Mouse (Mus musculus): ENCODE results near the gene Cib2.

GRCm38 (mm10) chr9:54555044-54555443 is 5.0 kb downstream of the Cib2 start:
- TF ChIP-seq TBP (IDR thresholded peaks at IDR 0.05; ENCODE audit: low read depth, low read length) (no peak), RCOR1 (IDR thresholded peaks at IDR 0.05; ENCODE audit: low read depth, low read length) (no peak), GABPA (IDR thresholded peaks at IDR 0.05; ENCODE audit: low read depth, low read length) (no peak), MAZ (IDR thresholded peaks at IDR 0.05; ENCODE audit: low read depth, low read length) (no peak), CTCF (IDR thresholded peaks at IDR 0.05 in 2 of 3, conservative IDR thresholded peaks at IDR 0.05 in 1 of 3; ENCODE audit: control insufficient read depth in 1 of 3, insufficient read depth in 1 of 3, low read depth in 2 of 3, low read length in 3 of 3, poor library complexity in 1 of 3, severe bottlenecking in 1 of 3) (no peak)

Data from MEL (cell line).